Mouse (Mus musculus) liver, postnatal 0 days (tissue): Measurements from ENCODE around the gene Crybg3. TPM values are rescaled to one million over a fixed set of nuclear protein-coding genes. Genes with fewer than 3 reads are reported as not detected.

Experiments
- ATAC-seq: fragments of 200-750 bp; cut with Nextera tagmentation; 2 replicates; pipeline ENCODE4 v1.8.0; 2017; ENCODE audit warnings: mild to moderate bottlenecking, moderate library complexity
- DNase-seq: peaks from one replicate; pipeline ENCODE4 v3.0.0-alpha.2; 2016
- H3K27ac ChIP-seq: fragments of 300-500 bp; sonication (generic); 2 replicates; pipeline ENCODE4 v1.5.1; 2014; ENCODE audit warnings: antibody characterized with exemption, moderate library complexity, mild to moderate bottlenecking, low read depth
- H3K27me3 ChIP-seq: fragments of 300-500 bp; sonication (generic); 2 replicates; pipeline ENCODE4 v1.6.1; 2014; ENCODE audit warnings: low read length, control low read depth, mixed read lengths; ENCODE audit not compliant: insufficient read depth
- H3K36me3 ChIP-seq: fragments of 300-500 bp; sonication (generic); replicated peaks from 2 replicates; pipeline ENCODE4 v1.6.1; 2014; ENCODE audit warnings: mild to moderate bottlenecking, control low read depth, low read length, moderate library complexity, mixed read lengths; ENCODE audit not compliant: insufficient read depth
- H3K4me1 ChIP-seq: fragments of 300-500 bp; sonication (generic); 2 replicates; pipeline ENCODE4 v1.6.1; 2014; ENCODE audit warnings: antibody characterized with exemption, mild to moderate bottlenecking, control low read depth; ENCODE audit not compliant: insufficient read depth
- H3K4me2 ChIP-seq: fragments of 300-500 bp; sonication (generic); 2 replicates; pipeline ENCODE4 v1.6.1; 2014; ENCODE audit warnings: low read depth, mild to moderate bottlenecking, low read length, moderate library complexity, mixed read lengths
- H3K4me3 ChIP-seq: fragments of 300-500 bp; sonication (generic); 2 replicates; pipeline ENCODE4 v1.5.1; 2014; ENCODE audit warnings: low read depth, low read length
- H3K9ac ChIP-seq: fragments of 300-500 bp; sonication (generic); replicated peaks from 2 replicates; pipeline ENCODE4 v1.6.1; 2014; ENCODE audit warnings: mild to moderate bottlenecking, moderate library complexity
- H3K9me3 ChIP-seq: fragments of 300-500 bp; sonication (generic); 2 replicates; pipeline ENCODE4 v1.6.1; 2016; ENCODE audit warnings: mild to moderate bottlenecking, control low read depth, low read length, mixed read lengths
- CTCF ChIP-seq: sonication (generic); IDR thresholded peaks from 2 replicates; pipeline ENCODE4 v1.5.1; 2016; ENCODE audit warnings: antibody characterized with exemption, low read depth
- EP300 ChIP-seq: IDR thresholded peaks from 2 replicates; pipeline ENCODE4 v1.6.1; 2016; ENCODE audit warnings: antibody characterized with exemption, low read depth, mild to moderate bottlenecking
- WGBS: fragments of 180-500 bp; shearing (Covaris S2); extraction: QIAGEN DNeasy Blood & Tissue Kit; methylation state at CpG from one replicate; pipeline ENCODE4 v1.1.7; 2014; ENCODE audit not compliant: insufficient replicate concordance; 5-methylcytosine and 5-hydroxymethylcytosine counted together
- polyA plus RNA-seq: library from polyadenylated mRNA; unstranded; fragments of >200 nt; fragmentation: Nextera tagmentation; extraction: Ambion mirVana; gene quantifications from 2 replicates; pipeline ENCODE4 v1.2.1, GENCODE M21; 2015

Crybg3 gene
- polyA plus RNA-seq, 1 experiment from 2014 or later = 1.0 TPM

DNA sequence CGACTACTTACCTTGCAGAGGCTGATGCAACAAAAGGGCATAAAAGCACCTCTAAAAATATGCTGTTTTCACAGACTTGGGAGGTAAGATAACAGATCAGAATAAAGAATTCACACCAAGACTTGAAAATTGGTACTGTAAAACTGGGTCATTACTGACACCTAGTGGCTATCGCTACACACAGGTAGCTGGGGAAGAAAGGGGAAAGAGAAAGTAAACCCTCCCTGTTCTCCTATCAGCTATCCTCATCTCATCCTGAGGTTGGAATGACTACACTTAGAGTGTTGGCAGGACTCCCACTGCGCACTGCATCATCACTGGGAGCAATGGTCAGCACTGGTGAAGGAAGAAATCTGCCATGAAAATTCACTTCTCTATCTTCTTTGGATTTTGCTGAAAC, 16.4 kb upstream of the Crybg3 start:
- Histone ChIP-seq H3K36me3 (no peaks in the 10 kb centered on the region), H3K9me3 (no peaks in the 10 kb centered on the region), H3K9ac (no peak overlapping the region), H3K27me3 (no peaks in the 10 kb centered on the region), H3K4me2 (no peak overlapping the region), H3K27ac (no peak overlapping the region), H3K4me1 (no peaks in the 10 kb centered on the region), H3K4me3 (no peak overlapping the region)
- TF ChIP-seq CTCF = peak; percentile 83
- TF ChIP-seq EP300 = no peak
- WGBS = 28% methylated on average over 3 of the region's 3 CpGs
- DNase-seq (peak; percentile 16), ATAC-seq (peak; percentile 56)

- Histone ChIP-seq H3K9me3 (no peaks in the 10 kb centered on the region), H3K4me1 (no peaks in the 10 kb centered on the region), H3K4me3 (no peak overlapping the region), H3K27me3 (no peaks in the 10 kb centered on the region), H3K4me2 (no peak overlapping the region), H3K9ac (no peak overlapping the region), H3K36me3 (no peaks in the 10 kb centered on the region), H3K27ac (no peak overlapping the region)
- WGBS = 68% methylated on average over 3 of the region's 3 CpGs
- no peak for TF ChIP-seq EP300
- no peak for TF ChIP-seq CTCF
- no peak for DNase-seq
- ATAC-seq = no peak
Measured at GRCm38 (mm10) chr16:59615675-59616074, 14.9 kb upstream of the Crybg3 start.

DNA sequence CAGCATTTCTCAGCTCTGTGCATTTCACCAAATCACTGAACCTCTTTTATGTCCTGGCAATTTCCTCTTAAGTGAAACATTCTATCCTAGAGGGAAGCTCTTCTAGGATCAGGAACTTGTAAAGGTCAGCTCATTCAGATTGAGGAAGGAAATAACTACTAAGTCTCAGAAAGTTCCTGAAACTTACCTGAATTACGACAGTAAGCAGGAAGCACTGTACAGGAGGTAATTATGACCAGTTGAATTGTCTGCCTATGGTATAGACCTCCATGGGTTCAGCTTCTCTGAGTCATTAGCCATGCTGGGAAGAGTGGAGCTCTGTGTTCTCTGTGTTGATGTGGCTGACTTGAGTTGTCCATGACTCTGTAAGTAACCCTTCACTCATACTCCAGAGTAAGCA, 10.0 kb upstream of the Crybg3 start:
- no peak overlapping the region for H3K27ac ChIP-seq
- H3K9me3 ChIP-seq = no peaks in the 10 kb centered on the region
- TF ChIP-seq CTCF (no peak), EP300 (no peak)
- H3K4me3 ChIP-seq = no peak overlapping the region
- DNase-seq (no peak), ATAC-seq (no peak)
- no peaks in the 10 kb centered on the region for H3K27me3 ChIP-seq
- H3K36me3 ChIP-seq = no peaks in the 10 kb centered on the region
- no peaks in the 10 kb centered on the region for H3K4me1 ChIP-seq
- 61% methylated on average over 1 of the region's 1 CpGs for WGBS
- no peak overlapping the region for H3K9ac ChIP-seq
- no peak overlapping the region for H3K4me2 ChIP-seq

GRCm38 (mm10) chr16:59604078-59604781, 3.5 kb upstream of the Crybg3 start:
- no peak overlapping the region for H3K4me3 ChIP-seq
- no peaks in the 10 kb centered on the region for H3K36me3 ChIP-seq
- ATAC-seq (peak; percentile 10; the same call in 1 of the 2 replicates), DNase-seq (peak; percentile 22)
- TF ChIP-seq EP300 (no peak), CTCF (no peak)
- H3K27me3 ChIP-seq = no peaks in the 10 kb centered on the region
- WGBS = 42% methylated on average over 15 of the region's 15 CpGs
- H3K4me1 ChIP-seq = peaks cover 9% of the 10 kb centered on the region
- H3K4me2 ChIP-seq = peak overlapping the region; percentile 23; the same call in 1 of the 2 replicates
- no peaks in the 10 kb centered on the region for H3K9me3 ChIP-seq
- 0 out of 2 replicates have a peak overlapping the region, but pooled peaks have one; percentile 31 for H3K27ac ChIP-seq
- H3K9ac ChIP-seq = no peak overlapping the region

GRCm38 (mm10) chr16:59599411-59600265, 1.1 kb downstream of the Crybg3 start:
- Histone ChIP-seq H3K4me2 (peak overlapping the region; percentile 69), H3K9me3 (no peaks in the 10 kb centered on the region), H3K36me3 (no peaks in the 10 kb centered on the region), H3K27ac (no peak overlapping the region), H3K4me1 (peaks cover 9% of the 10 kb centered on the region), H3K9ac (peak overlapping the region; percentile 71; the same call in 1 of the 2 replicates), H3K27me3 (no peaks in the 10 kb centered on the region), H3K4me3 (peak overlapping the region; percentile 68)
- ATAC-seq (no peak), DNase-seq (no peak)
- 42% methylated on average over 17 of the region's 17 CpGs for WGBS
- TF ChIP-seq CTCF = no peak
- TF ChIP-seq EP300 = no peak

DNA sequence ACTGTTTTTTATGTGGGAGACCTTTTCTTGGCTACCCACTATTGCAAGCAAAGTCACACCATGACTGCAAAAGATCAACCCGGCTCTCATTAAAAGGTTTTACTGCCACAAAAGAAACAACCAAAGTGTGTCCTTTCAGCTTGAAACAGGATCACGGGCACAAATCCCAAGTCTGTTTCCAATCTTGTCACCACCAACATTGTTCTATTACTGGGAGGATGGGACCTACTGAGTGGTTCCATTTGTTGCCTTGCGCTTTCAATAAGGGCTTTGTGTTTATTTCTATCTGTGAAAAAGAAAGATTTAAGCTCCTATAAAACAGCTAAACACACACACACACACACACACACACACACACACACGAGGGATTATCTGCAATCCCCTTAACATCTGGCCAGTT, 1.8 kb downstream of the Crybg3 start:
- Histone ChIP-seq H3K9ac (no peak overlapping the region), H3K27ac (no peak overlapping the region), H3K36me3 (no peaks in the 10 kb centered on the region), H3K9me3 (no peaks in the 10 kb centered on the region), H3K4me2 (peak overlapping the region; percentile 69; the same call in 1 of the 2 replicates), H3K4me3 (0 out of 2 replicates have a peak overlapping the region, but pooled peaks have one; percentile 68), H3K4me1 (peaks cover 6% of the 10 kb centered on the region; the same call in 1 of the 2 replicates), H3K27me3 (no peaks in the 10 kb centered on the region)
- no peak for DNase-seq
- TF ChIP-seq CTCF (no peak), EP300 (no peak)
- ATAC-seq = no peak
- WGBS = 67% methylated on average over 4 of the region's 4 CpGs
